Mouse (Mus musculus) myocyte (in vitro differentiated cells): ENCODE measurements at regions not wholly inside any gene's neighbourhood (a gene's known extent, or its start where the extent isn't known, plus 50 kb on each side); places are given as distances from the start of the nearest gene placed in this dataset.

Experiments used
- MAX ChIP-seq: IDR thresholded peaks from one replicate; pipeline ENCODE4 v1.6.1; 2011; ENCODE audit warnings: low read depth, mild to moderate bottlenecking, control low read depth
- MYOG ChIP-seq, 3 experiments: IDR thresholded peaks; one replicate each; pipeline ENCODE4 v1.6.1; 2011; ENCODE audit warnings: control low read depth in 2 of 3, low read depth in 2 of 3, mild to moderate bottlenecking in 2 of 3; ENCODE audit not compliant: insufficient read length in 2 of 3, control insufficient read depth in 1 of 3, insufficient read depth in 1 of 3
- POLR2A ChIP-seq: IDR thresholded peaks from one replicate; pipeline ENCODE4 v1.6.1; 2011; ENCODE audit warnings: low read depth, mild to moderate bottlenecking, control low read depth, moderate library complexity; ENCODE audit not compliant: insufficient read length
- POLR2AphosphoS2 ChIP-seq: IDR thresholded peaks from one replicate; pipeline ENCODE4 v1.6.1; 2011; ENCODE audit warnings: low read depth, control low read depth; ENCODE audit not compliant: insufficient read length
- REST ChIP-seq: IDR thresholded peaks from one replicate; pipeline ENCODE4 v1.6.1; 2011; ENCODE audit warnings: mild to moderate bottlenecking, control low read depth, moderate library complexity; ENCODE audit not compliant: insufficient read depth, insufficient read length
- USF1 ChIP-seq: IDR thresholded peaks from one replicate; pipeline ENCODE4 v1.6.1; 2011; ENCODE audit warnings: low read depth, mild to moderate bottlenecking, control low read depth, moderate library complexity

DNA sequence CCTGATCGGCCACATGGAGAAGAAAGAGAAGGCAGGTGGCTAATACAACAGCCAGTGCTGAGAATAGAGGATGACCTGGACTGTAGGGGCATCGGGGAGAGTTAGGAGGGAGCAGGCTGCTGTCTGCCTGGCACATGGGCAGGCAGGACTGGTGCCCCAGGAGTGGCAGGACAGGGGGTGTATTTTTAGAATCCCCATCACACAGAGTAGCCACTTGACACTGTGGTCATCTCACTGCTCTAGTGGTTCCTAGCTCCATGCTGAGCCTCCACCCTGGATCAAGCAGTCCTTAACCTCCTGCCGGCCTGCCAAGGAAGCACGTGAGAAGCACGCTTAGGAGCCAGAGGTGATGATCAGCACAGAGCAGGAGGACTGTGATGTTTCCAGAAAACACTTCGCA, 119.7 kb downstream of the Sec61b start:
- TF ChIP-seq MYOG (IDR thresholded peaks at IDR 0.05; ENCODE audit: control insufficient read depth in 1 of 3, insufficient read depth in 1 of 3, insufficient read length in 2 of 3, low read depth in 2 of 3): peak in 2 of 3 experiments; percentile 37 to 47
- no peak for TF ChIP-seq POLR2A
- TF ChIP-seq USF1: no peak
- no peak for TF ChIP-seq REST
- no peak for TF ChIP-seq MAX
- no peak for TF ChIP-seq POLR2AphosphoS2
